Mouse (Mus musculus) intestine, embryonic 16.5 days (tissue): Measurements from ENCODE around the gene Cdc14a. TPM values are rescaled to one million over a fixed set of nuclear protein-coding genes. Genes with fewer than 3 reads are reported as not detected.
A peak's percentile ranks its signal among the peaks of the same experiment; 100 is the strongest.

Experiments used
- ATAC-seq: fragments of 200-750 bp; cut with Nextera tagmentation; 2 replicates; pipeline ENCODE4 v1.8.0; 2017; ENCODE audit warnings: moderate TSS enrichment, moderate library complexity
- H3K27ac ChIP-seq: fragments of 300-500 bp; sonication (generic); 2 replicates; pipeline ENCODE4 v1.5.1; 2014; ENCODE audit warnings: mild to moderate bottlenecking, low read length
- H3K27me3 ChIP-seq: fragments of 300-500 bp; sonication (generic); replicated peaks from 2 replicates; pipeline ENCODE4 v1.6.1; 2014; ENCODE audit warnings: low read length, control low read depth, mixed read lengths; ENCODE audit not compliant: control insufficient read depth, insufficient read depth
- H3K36me3 ChIP-seq: fragments of 300-500 bp; sonication (generic); 2 replicates; pipeline ENCODE4 v1.6.1; 2014; ENCODE audit warnings: low read length, control low read depth; ENCODE audit not compliant: control insufficient read depth, insufficient read depth
- H3K4me1 ChIP-seq: fragments of 300-500 bp; sonication (generic); 2 replicates; pipeline ENCODE4 v1.6.1; 2014; ENCODE audit warnings: low read length, control low read depth, mixed read lengths; ENCODE audit not compliant: control insufficient read depth, insufficient read depth
- H3K4me2 ChIP-seq: fragments of 300-500 bp; sonication (generic); 2 replicates; pipeline ENCODE4 v1.6.1; 2014; ENCODE audit warnings: low read depth, low read length, control low read depth
- H3K4me3 ChIP-seq: fragments of 300-500 bp; sonication (generic); 2 replicates; pipeline ENCODE4 v1.5.1; 2014; ENCODE audit warnings: mild to moderate bottlenecking, low read length
- H3K9ac ChIP-seq: fragments of 300-500 bp; sonication (generic); 2 replicates; pipeline ENCODE4 v1.6.1; 2014; ENCODE audit warnings: low read depth, low read length
- H3K9me3 ChIP-seq: fragments of 300-500 bp; sonication (generic); 2 replicates; pipeline ENCODE4 v1.6.1; 2016; ENCODE audit warnings: low read length, control low read depth; ENCODE audit not compliant: control insufficient read depth
- WGBS: fragments of 180-500 bp; shearing (Covaris S2); extraction: QIAGEN DNeasy Blood & Tissue Kit; methylation state at CpG from one replicate; pipeline ENCODE4 v1.1.7; 2014; 5-methylcytosine and 5-hydroxymethylcytosine counted together
- polyA plus RNA-seq: library from polyadenylated mRNA; unstranded; fragments of >200 nt; fragmentation: Nextera tagmentation; extraction: Ambion mirVana; gene quantifications from 2 replicates; pipeline ENCODE4 v1.2.1, GENCODE M21; 2015

The Cdc14a gene
- polyA plus RNA-seq, 1 experiment from 2014 or later: 5.4 TPM

GRCm38 (mm10) chr3:116342251-116342650 is 81.6 kb downstream of the Cdc14a start:
- ATAC-seq: no peak
- Histone ChIP-seq H3K4me3 (no peak overlapping the region), H3K27me3 (no peaks in the 10 kb centered on the region), H3K36me3 (no peaks in the 10 kb centered on the region), H3K4me1 (no peaks in the 10 kb centered on the region), H3K9me3 (no peaks in the 10 kb centered on the region), H3K27ac (no peak overlapping the region), H3K4me2 (no peak overlapping the region), H3K9ac (no peak overlapping the region)
- WGBS: 89% methylated on average over 5 of the region's 5 CpGs

DNA sequence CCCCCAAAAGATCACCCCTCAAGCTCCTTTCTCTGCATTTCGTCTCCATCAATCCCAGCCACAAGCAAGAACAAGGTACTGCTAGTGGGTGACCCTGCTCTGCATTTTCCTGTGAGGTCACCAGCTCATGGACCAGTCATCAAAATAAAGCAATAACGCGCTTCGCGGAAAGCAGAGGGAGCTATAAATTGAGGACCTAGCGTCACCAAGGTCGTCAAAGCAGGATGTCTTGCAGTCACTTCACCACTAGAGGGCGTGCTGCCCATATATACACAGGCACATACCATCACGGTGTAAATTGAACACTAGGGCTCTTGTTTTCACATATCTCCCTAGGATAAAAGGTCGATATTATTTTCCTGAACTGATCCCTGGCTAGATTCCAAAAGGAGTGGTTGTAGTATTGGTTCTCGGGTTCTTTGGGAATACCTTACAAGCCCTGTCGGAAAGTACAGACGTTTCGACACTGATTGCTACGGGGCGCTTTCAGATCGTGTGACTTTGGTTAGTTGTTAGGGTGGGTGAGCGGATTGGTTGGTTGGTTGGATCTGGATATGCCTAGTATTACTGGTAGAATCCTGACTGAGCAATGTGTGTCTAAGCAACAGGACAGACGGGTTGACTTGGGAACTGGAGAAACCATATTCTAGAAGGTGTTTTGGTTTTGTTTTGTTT is 82.7 kb downstream of the Cdc14a start:
- peak overlapping the region; percentile 4; the same call in 1 of the 2 replicates for H3K4me2 ChIP-seq
- no peaks in the 10 kb centered on the region for H3K9me3 ChIP-seq
- H3K4me1 ChIP-seq: no peaks in the 10 kb centered on the region
- no peak overlapping the region for H3K9ac ChIP-seq
- H3K27ac ChIP-seq: no peak overlapping the region
- no peaks in the 10 kb centered on the region for H3K27me3 ChIP-seq
- peak; percentile 88 for ATAC-seq
- no peaks in the 10 kb centered on the region for H3K36me3 ChIP-seq
- 42% methylated on average over 19 of the region's 19 CpGs for WGBS
- H3K4me3 ChIP-seq: no peak overlapping the region

DNA sequence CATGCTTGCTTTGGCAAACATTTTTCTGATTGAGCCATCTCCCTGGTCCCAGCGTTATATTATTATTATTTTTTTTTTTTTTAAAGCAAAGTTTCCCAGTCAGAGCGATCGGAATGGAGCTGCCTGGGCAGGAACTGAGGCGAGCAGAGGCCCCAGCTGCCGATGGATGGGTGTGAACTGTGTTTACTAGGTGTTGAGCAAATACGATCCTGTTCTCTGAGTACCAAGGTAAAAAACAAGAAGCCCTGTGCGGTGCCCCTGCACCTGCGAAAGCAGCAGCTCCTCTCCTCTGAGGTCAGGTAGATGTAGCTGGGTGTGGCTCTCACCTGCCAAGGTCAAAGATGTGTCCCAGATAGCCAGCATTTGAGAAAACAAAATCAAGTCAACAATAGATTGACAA is 83.6 kb downstream of the Cdc14a start:
- H3K9me3 ChIP-seq: no peaks in the 10 kb centered on the region
- ATAC-seq: peak; percentile 19; the same call in 1 of the 2 replicates
- no peaks in the 10 kb centered on the region for H3K4me1 ChIP-seq
- no peaks in the 10 kb centered on the region for H3K36me3 ChIP-seq
- no peaks in the 10 kb centered on the region for H3K27me3 ChIP-seq
- H3K9ac ChIP-seq: no peak overlapping the region
- no peak overlapping the region for H3K4me2 ChIP-seq
- H3K4me3 ChIP-seq: no peak overlapping the region
- 62% methylated on average over 8 of the region's 8 CpGs for WGBS
- no peak overlapping the region for H3K27ac ChIP-seq

DNA sequence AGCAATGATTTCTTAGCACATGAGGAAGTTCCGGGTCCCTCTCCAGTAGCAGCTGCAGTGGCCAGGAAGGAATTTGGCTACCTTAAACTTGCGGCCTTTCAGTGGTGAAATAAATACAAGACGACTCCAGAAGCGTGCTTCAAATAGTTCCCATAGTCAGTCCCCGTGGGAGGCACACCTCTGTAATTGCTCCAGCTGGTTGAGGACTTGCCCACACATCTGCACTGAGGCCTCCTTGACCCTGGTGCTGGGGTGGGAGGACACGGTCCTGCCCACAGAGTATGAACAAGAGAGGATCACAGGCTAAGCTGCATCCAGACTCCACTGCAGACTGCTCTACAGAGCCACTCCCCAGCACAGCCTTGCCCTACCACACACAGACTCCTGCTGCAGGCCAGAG is 85.2 kb downstream of the Cdc14a start:
- no peaks in the 10 kb centered on the region for H3K9me3 ChIP-seq
- H3K27ac ChIP-seq: no peak overlapping the region
- H3K27me3 ChIP-seq: no peaks in the 10 kb centered on the region
- no peak overlapping the region for H3K9ac ChIP-seq
- H3K4me1 ChIP-seq: no peaks in the 10 kb centered on the region
- no peaks in the 10 kb centered on the region for H3K36me3 ChIP-seq
- ATAC-seq: no peak
- no peak overlapping the region for H3K4me3 ChIP-seq
- H3K4me2 ChIP-seq: no peak overlapping the region
- 63% methylated on average over 6 of the region's 6 CpGs for whole genome bisulfite sequencing

DNA sequence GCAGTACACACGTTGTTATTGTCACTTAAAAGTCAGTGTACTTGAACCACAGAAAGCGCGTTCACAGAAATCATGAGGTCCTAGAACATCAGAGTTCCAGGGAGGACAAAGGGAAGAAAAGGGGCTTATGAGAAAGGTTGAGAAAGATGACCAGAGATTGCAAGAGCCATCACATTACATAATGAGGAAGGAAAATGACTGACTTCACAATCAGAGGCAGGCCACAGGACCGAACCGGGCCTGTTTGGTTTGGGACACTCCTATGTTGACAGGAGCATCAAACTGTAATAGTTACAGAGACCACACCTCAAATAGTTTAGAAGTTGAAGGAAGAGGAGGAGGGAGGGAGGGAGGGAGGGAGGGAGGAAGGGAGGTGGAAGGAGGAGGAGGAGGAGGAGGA is 86.0 kb downstream of the Cdc14a start:
- Histone ChIP-seq H3K27me3 (no peaks in the 10 kb centered on the region), H3K27ac (no peak overlapping the region), H3K4me1 (no peaks in the 10 kb centered on the region), H3K4me2 (no peak overlapping the region), H3K9ac (no peak overlapping the region), H3K9me3 (no peaks in the 10 kb centered on the region), H3K4me3 (no peak overlapping the region), H3K36me3 (no peaks in the 10 kb centered on the region)
- WGBS: 82% methylated on average over 5 of the region's 5 CpGs
- ATAC-seq: no peak

GRCm38 (mm10) chr3:116335036-116335435 is 88.8 kb downstream of the Cdc14a start:
- Histone ChIP-seq H3K9me3 (no peaks in the 10 kb centered on the region), H3K27me3 (no peaks in the 10 kb centered on the region), H3K4me2 (no peak overlapping the region), H3K27ac (no peak overlapping the region), H3K9ac (no peak overlapping the region), H3K36me3 (no peaks in the 10 kb centered on the region), H3K4me1 (no peaks in the 10 kb centered on the region), H3K4me3 (no peak overlapping the region)
- no peak for ATAC-seq
- WGBS: 87% methylated on average over 4 of the region's 4 CpGs

DNA sequence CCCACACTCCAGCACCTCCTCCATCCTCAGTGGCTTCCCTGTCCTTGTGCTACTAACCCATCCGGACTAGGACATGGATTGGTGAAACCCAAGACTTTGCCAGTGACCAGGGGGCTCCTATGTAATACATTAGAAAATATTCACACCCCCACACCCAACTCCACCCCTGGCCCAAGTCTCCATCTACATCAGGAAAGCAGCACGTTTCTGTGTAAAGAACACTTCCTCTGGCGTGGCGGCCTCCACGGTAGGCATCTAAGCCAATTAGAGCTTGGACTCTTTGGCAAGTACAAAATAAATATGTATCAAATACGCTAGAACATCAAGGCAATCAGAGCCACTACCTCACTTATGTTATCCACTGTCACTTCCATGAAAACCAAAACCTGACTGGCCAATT is 90.1 kb downstream of the Cdc14a start:
- Histone ChIP-seq H3K9ac (no peak overlapping the region), H3K4me3 (no peak overlapping the region), H3K36me3 (no peaks in the 10 kb centered on the region), H3K9me3 (no peaks in the 10 kb centered on the region), H3K27me3 (no peaks in the 10 kb centered on the region), H3K4me2 (no peak overlapping the region), H3K4me1 (no peaks in the 10 kb centered on the region), H3K27ac (no peak overlapping the region)
- 0 out of 2 replicates have a peak, but pooled peaks have one; percentile 31 for ATAC-seq
- WGBS: 81% methylated on average over 6 of the region's 6 CpGs

DNA sequence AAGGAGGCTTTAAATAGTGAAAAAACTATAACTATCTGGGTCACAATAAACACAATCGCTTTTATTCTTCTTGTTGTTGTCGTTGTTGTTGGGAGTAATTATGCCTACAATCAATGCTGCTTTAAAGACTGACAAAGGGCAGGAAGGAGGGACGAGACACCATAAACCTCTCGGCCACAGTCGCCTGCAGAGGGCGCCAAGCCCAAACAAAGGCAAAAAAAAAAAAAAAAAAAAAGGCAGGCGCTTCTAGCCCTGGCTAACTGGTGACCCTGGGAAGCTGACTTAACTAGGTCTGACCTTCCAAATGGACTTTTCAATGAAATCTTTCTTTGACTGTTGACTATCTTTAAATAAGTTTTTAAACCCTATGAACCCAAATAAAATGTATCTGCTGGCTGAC is 90.6 kb downstream of the Cdc14a start:
- Histone ChIP-seq H3K9ac (no peak overlapping the region), H3K9me3 (no peaks in the 10 kb centered on the region), H3K4me1 (no peaks in the 10 kb centered on the region), H3K36me3 (no peaks in the 10 kb centered on the region), H3K27ac (no peak overlapping the region), H3K4me2 (no peak overlapping the region), H3K27me3 (no peaks in the 10 kb centered on the region), H3K4me3 (no peak overlapping the region)
- no peak for ATAC-seq
- WGBS: 13% methylated on average over 7 of the region's 7 CpGs

- 43% methylated on average over 8 of the region's 8 CpGs for WGBS
- no peak overlapping the region for H3K27ac ChIP-seq
- no peaks in the 10 kb centered on the region for H3K4me1 ChIP-seq
- H3K4me3 ChIP-seq: no peak overlapping the region
- H3K9me3 ChIP-seq: no peaks in the 10 kb centered on the region
- no peaks in the 10 kb centered on the region for H3K36me3 ChIP-seq
- H3K9ac ChIP-seq: no peak overlapping the region
- no peaks in the 10 kb centered on the region for H3K27me3 ChIP-seq
- H3K4me2 ChIP-seq: no peak overlapping the region
- peak; percentile 70 for ATAC-seq
These were observed 91.9 kb downstream of the Cdc14a start for GRCm38 (mm10) chr3:116331811-116332464.
